Mouse (Mus musculus) lung, embryonic 14.5 days (tissue): Measurements from ENCODE around the gene Spock2. TPM values are rescaled to one million over a fixed set of nuclear protein-coding genes. Genes with fewer than 3 reads are reported as not detected.

Experiments used
- ATAC-seq: fragments of 200-750 bp; cut with Nextera tagmentation; 2 replicates; pipeline ENCODE4 v1.8.0; 2017; ENCODE audit warnings: mild to moderate bottlenecking, moderate TSS enrichment, moderate library complexity; ENCODE audit not compliant: insufficient read depth
- DNase-seq: peaks from one replicate; pipeline ENCODE4 v3.0.0-alpha.2; 2015
- H3K27ac ChIP-seq: fragments of 300-500 bp; sonication (generic); 2 replicates; pipeline ENCODE4 v1.5.1; 2014; ENCODE audit warnings: low read depth, mild to moderate bottlenecking, moderate library complexity
- H3K27me3 ChIP-seq: fragments of 300-500 bp; sonication (generic); 2 replicates; pipeline ENCODE4 v1.6.1; 2014; ENCODE audit warnings: low read length, control low read depth; ENCODE audit not compliant: insufficient read depth
- H3K36me3 ChIP-seq: fragments of 300-500 bp; sonication (generic); 2 replicates; pipeline ENCODE4 v1.6.1; 2014; ENCODE audit warnings: control low read depth; ENCODE audit not compliant: insufficient read depth
- H3K4me1 ChIP-seq: fragments of 300-500 bp; sonication (generic); 2 replicates; pipeline ENCODE4 v1.6.1; 2014; ENCODE audit warnings: antibody characterized with exemption, control low read depth; ENCODE audit not compliant: insufficient read depth
- H3K4me2 ChIP-seq: fragments of 300-500 bp; sonication (generic); 2 replicates; pipeline ENCODE4 v1.6.1; 2014; ENCODE audit warnings: mild to moderate bottlenecking
- H3K4me3 ChIP-seq: fragments of 300-500 bp; sonication (generic); 2 replicates; pipeline ENCODE4 v1.5.1; 2014; ENCODE audit warnings: low read depth, low read length
- H3K9ac ChIP-seq: fragments of 300-500 bp; sonication (generic); 2 replicates; pipeline ENCODE4 v1.6.1; 2014
- H3K9me3 ChIP-seq: fragments of 300-500 bp; sonication (generic); 2 replicates; pipeline ENCODE4 v1.6.1; 2016; ENCODE audit warnings: low read depth, low read length, control low read depth
- CTCF ChIP-seq: IDR thresholded peaks from 2 replicates; pipeline ENCODE4 v1.5.1; 2016; ENCODE audit warnings: antibody characterized with exemption, low read depth
- WGBS: fragments of 180-500 bp; shearing (Covaris S2); extraction: QIAGEN DNeasy Blood & Tissue Kit; methylation state at CpG from one replicate; pipeline ENCODE4 v1.1.7; 2014; 5-methylcytosine and 5-hydroxymethylcytosine counted together
- polyA plus RNA-seq: library from polyadenylated mRNA; unstranded; fragments of >200 nt; fragmentation: Nextera tagmentation; extraction: Ambion mirVana; gene quantifications from 2 replicates; pipeline ENCODE4 v1.2.1, GENCODE M21; 2014

Gene Spock2
- polyA plus RNA-seq, 1 experiment from 2014 or later: 1.3 TPM

DNA sequence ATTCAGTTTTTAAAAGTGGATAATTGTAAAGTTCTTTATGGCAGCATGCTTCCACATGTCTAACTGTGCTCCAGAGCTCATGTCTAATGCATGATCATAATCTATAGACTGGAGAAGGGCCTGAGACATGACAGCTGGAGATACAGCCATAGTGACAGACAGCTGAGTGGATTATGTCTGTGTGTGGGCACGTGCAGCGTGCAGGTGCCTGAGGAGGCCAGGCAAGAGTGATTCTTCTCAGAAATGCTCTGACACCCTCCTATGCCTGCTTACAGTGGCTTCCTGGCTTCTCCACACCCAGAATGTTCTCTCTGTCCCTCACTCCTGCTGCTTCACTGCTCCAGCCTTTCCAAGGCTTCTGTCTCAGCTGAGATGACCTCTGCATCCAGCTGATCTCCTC is 12.3 kb upstream of the Spock2 start:
- Histone ChIP-seq H3K27me3 (no peaks in the 10 kb centered on the region), H3K9ac (no peak overlapping the region), H3K9me3 (no peaks in the 10 kb centered on the region), H3K4me3 (no peak overlapping the region), H3K4me1 (no peaks in the 10 kb centered on the region), H3K4me2 (no peak overlapping the region), H3K36me3 (no peaks in the 10 kb centered on the region; the same call in 1 of the 2 replicates), H3K27ac (no peak overlapping the region)
- TF ChIP-seq CTCF: no peak
- WGBS: 67% methylated on average over 2 of the region's 2 CpGs
- ATAC-seq (no peak), DNase-seq (no peak)

DNA sequence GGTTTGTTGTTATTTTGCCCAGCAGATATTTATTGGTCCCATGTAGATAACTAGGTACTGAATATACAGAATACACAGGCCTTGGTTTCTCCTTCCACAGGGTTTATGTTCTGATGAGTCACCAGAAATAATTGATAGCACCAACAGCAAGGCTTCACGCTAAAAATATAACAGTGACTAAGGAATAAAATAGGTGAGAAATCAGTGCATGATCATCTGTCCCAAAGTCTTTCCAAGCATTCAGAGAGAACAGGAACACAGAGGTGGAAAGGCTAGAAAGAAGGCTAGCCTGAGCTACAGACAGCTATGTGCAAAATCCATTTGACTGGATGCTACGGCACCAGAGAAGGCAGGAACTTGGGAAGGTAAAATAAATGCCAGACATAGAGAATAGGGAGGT is 10.5 kb upstream of the Spock2 start:
- Histone ChIP-seq H3K9ac (no peak overlapping the region), H3K27ac (no peak overlapping the region), H3K4me1 (no peaks in the 10 kb centered on the region), H3K4me3 (no peak overlapping the region), H3K27me3 (no peaks in the 10 kb centered on the region), H3K36me3 (no peaks in the 10 kb centered on the region; the same call in 1 of the 2 replicates), H3K4me2 (no peak overlapping the region), H3K9me3 (no peaks in the 10 kb centered on the region)
- no peak for DNase-seq
- 84% methylated on average over 2 of the region's 2 CpGs for WGBS
- no peak for ATAC-seq
- no peak for TF ChIP-seq CTCF

DNA sequence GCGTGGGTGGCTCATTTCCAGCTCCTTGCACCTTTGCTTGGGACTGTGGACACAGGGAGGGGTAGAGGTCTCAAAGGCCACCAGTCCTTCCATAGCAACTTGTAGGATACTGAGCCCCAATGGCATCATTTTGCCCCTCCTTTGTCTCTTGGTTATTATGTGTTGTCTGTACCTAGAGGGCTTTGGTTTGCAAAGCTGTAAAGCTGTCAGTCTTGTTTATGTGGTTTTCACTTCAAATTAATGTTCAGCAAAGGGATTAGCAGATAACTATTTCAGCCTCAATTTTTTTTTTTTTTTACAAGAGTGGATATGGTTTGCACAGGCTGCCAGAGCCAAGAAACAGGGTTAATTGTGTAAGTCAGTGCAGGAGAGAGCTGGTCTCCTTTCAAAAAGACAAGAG is 9.7 kb upstream of the Spock2 start:
- H3K4me2 ChIP-seq: no peak overlapping the region
- H3K27ac ChIP-seq: no peak overlapping the region
- no peaks in the 10 kb centered on the region for H3K4me1 ChIP-seq
- no peak for DNase-seq
- no peak for ATAC-seq
- H3K36me3 ChIP-seq: no peaks in the 10 kb centered on the region; the same call in 1 of the 2 replicates
- 48% methylated on average over 1 of the region's 1 CpGs for WGBS
- no peak for TF ChIP-seq CTCF
- no peaks in the 10 kb centered on the region for H3K27me3 ChIP-seq
- H3K9ac ChIP-seq: no peak overlapping the region
- no peaks in the 10 kb centered on the region for H3K9me3 ChIP-seq
- no peak overlapping the region for H3K4me3 ChIP-seq

DNA sequence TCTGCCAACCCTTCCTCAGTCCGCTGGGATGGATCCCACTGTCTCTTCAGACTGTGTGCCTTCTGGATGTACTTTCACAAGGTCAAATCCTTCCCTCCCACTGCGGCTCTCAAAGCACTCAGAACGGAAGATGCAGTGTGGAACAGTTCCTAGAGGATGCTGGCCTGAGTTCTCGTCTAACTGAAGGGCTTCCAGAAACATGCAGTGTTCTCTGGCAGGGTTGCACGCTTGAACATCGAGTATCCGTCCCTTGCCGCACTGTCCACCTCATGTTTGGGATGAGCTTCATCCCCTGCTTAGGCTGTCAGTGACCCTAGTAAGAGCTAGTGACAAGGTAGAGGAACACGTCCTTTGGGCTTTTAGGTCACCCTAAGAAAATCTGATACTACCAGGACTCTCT is 8.9 kb upstream of the Spock2 start:
- no peak overlapping the region for H3K27ac ChIP-seq
- 86% methylated on average over 9 of the region's 9 CpGs for WGBS

DNA sequence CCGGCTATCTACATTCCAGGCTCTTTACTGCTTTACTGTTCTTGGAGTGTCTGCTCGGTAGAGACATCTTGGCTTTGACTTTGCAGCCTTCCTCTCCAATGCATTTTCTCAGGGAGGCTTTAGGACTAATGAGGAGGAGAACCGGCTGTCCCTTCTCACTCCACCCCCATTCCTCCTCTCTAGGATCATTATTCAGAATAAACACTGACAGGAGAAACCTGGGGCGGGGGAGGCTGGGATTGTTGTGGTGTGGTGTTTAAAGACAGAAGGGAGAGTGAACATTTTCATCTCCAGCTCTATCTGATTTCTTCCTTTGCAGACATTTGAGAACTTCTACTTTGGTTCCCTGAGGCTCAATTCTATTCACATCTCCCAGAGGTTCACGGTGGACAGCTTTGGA is 8.2 kb upstream of the Spock2 start:
- no peak for ATAC-seq
- no peak overlapping the region for H3K4me3 ChIP-seq
- DNase-seq: no peak
- H3K27me3 ChIP-seq: no peaks in the 10 kb centered on the region
- H3K9me3 ChIP-seq: no peaks in the 10 kb centered on the region
- no peak overlapping the region for H3K4me2 ChIP-seq
- H3K4me1 ChIP-seq: no peaks in the 10 kb centered on the region
- H3K36me3 ChIP-seq: no peaks in the 10 kb centered on the region; the same call in 1 of the 2 replicates
- 63% methylated on average over 5 of the region's 5 CpGs for WGBS
- no peak overlapping the region for H3K27ac ChIP-seq
- H3K9ac ChIP-seq: no peak overlapping the region
- no peak for TF ChIP-seq CTCF

More for the DNA sequence above, 8.9 kb upstream of the Spock2 start:
- ATAC-seq (no peak), DNase-seq (no peak)
- no peak for TF ChIP-seq CTCF
- Histone ChIP-seq H3K4me2 (no peak overlapping the region), H3K36me3 (no peaks in the 10 kb centered on the region; the same call in 1 of the 2 replicates), H3K4me1 (no peaks in the 10 kb centered on the region), H3K27me3 (no peaks in the 10 kb centered on the region), H3K4me3 (no peak overlapping the region), H3K9ac (no peak overlapping the region), H3K9me3 (no peaks in the 10 kb centered on the region)

DNA sequence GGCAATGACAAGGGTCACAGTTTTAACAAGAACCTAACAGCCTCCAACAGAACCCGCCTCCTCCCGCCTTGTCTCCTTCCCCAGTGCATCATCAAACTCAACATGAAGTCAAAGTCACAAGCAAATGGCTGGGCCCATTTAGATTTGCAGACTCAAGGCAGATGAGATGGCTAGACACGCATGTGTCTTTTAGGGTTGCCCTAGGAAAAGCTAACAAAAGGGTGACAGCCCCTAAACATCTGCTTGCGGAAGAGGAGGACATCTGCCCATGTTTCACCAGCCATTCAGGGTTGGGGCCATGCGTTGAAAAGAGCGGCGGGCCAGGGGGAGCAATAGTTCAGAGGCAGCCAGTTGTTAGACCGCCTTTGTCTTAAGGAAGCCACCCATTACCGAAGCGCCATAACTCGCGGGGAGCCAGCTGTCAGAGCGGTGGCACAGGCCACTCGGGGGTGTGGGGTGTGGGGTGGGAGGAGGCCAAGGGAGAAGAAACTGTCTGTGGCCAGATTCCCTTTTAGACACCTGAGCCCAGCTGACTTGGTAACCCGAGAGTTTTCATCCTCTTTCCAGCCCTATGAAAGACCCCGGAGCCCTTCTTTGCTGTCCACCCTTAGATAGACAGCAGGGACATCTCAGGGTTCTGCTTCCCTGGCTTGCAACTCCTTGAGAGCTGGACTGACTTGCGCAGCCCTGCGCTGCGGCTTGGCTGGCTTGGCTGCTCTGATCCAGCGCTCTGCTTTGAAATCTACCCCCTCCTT is 451 bp upstream of the Spock2 start:
- H3K9me3 ChIP-seq: no peaks in the 10 kb centered on the region
- no peak overlapping the region for H3K9ac ChIP-seq
- no peaks in the 10 kb centered on the region for H3K36me3 ChIP-seq
- DNase-seq: peak; percentile 34
- peaks cover 49% of the 10 kb centered on the region for H3K27me3 ChIP-seq
- no peak overlapping the region for H3K27ac ChIP-seq
- 0 out of 2 replicates have a peak, but pooled peaks cover 5% of the 10 kb centered on the region for H3K4me1 ChIP-seq
- WGBS: 22% methylated on average over 20 of the region's 20 CpGs
- ATAC-seq: peak; percentile 37
- peak overlapping the region; percentile 53 for H3K4me3 ChIP-seq
- no peak for TF ChIP-seq CTCF
- H3K4me2 ChIP-seq: peak overlapping the region; percentile 98

DNA sequence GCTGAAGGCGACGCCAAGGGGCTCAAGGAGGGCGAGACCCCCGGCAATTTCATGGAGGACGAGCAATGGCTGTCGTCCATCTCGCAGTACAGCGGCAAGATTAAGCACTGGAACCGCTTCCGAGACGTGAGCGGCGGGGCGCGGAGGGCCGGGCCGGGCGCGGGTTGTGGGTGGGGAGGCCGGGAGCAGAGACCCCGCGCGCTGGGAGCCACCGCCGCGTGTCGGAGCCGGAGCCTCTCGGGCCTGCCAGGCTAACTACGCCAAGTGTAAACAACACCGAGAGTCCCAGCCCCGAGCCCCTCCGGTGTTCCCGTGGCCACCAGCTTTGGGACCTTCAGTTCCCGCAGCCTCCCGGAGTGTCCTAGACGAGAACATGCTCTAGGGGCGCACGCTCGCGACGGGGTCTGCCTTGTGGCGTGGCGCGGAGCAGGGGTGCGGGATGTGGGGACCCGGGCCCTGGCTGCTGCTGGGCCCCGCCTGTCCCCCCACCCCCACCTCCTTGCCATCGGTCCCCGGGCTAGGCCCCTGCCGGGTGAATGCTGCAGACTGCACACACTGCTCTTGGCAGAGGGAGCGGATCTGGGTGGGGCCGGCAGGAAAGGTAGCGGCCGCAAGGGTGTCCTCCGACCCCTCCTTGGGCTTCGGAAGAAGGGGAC is 640 bp downstream of the Spock2 start:
- ATAC-seq (peak; percentile 79), DNase-seq (peak; percentile 69)
- H3K4me2 ChIP-seq: peak overlapping the region; percentile 98
- TF ChIP-seq CTCF: peak; percentile 41
- 1% methylated on average over 57 of the region's 57 CpGs for WGBS
- H3K36me3 ChIP-seq: no peaks in the 10 kb centered on the region
- no peaks in the 10 kb centered on the region for H3K9me3 ChIP-seq
- no peak overlapping the region; the same call in 1 of the 2 replicates for H3K27ac ChIP-seq
- H3K4me1 ChIP-seq: 0 out of 2 replicates have a peak, but pooled peaks cover 5% of the 10 kb centered on the region
- peak overlapping the region; percentile 54 for H3K9ac ChIP-seq
- H3K27me3 ChIP-seq: peaks cover 49% of the 10 kb centered on the region
- peak overlapping the region; percentile 53 for H3K4me3 ChIP-seq
